Mouse (Mus musculus) frontal cortex, postnatal 25 days (tissue): ENCODE measurements around the gene Fam84b.

Experiments used
- DNase-seq, 2 experiments: peaks; one replicate each; pipeline ENCODE4 v3.0.0; 2022; ENCODE audit warnings: low spot score in 2 of 2

Fam84b gene

GRCm38 (mm10) chr15:60832586-60832985 lies 21.0 kb downstream of the Fam84b start:
- DNase-seq = no peak

- no peak for DNase-seq
Measured at GRCm38 (mm10) chr15:60826226-60826625, 27.4 kb downstream of the Fam84b start.

- peak; percentile 78 to 79 for DNase-seq
Measured at GRCm38 (mm10) chr15:60824751-60825227, 28.8 kb downstream of the Fam84b start.

- no peak for DNase-seq
Measured at GRCm38 (mm10) chr15:60823870-60824709, 29.5 kb downstream of the Fam84b start.

- no peak for DNase-seq
Measured at GRCm38 (mm10) chr15:60823620-60823869, 30.0 kb downstream of the Fam84b start.

- peak; percentile 59 to 67 for DNase-seq
Measured at GRCm38 (mm10) chr15:60822803-60823619, 30.6 kb downstream of the Fam84b start.

GRCm38 (mm10) chr15:60822101-60822802 lies 31.3 kb downstream of the Fam84b start:
- peak in 1 of 2 experiments; percentile 8 for DNase-seq

GRCm38 (mm10) chr15:60818500-60818899 lies 35.1 kb downstream of the Fam84b start:
- DNase-seq = no peak

GRCm38 (mm10) chr15:60816478-60816877 lies 37.1 kb downstream of the Fam84b start:
- no peak for DNase-seq

- no peak for DNase-seq
Measured at GRCm38 (mm10) chr15:60814542-60814941, 39.0 kb downstream of the Fam84b start.

- DNase-seq = no peak
Measured at GRCm38 (mm10) chr15:60793041-60793673, 60.4 kb downstream of the Fam84b start.

GRCm38 (mm10) chr15:60789084-60789483 lies 64.5 kb downstream of the Fam84b start:
- no peak for DNase-seq

- DNase-seq = no peak
Measured at GRCm38 (mm10) chr15:60783761-60784160, 69.8 kb downstream of the Fam84b start.

- DNase-seq = no peak
Measured at GRCm38 (mm10) chr15:60779531-60779973, 74.0 kb downstream of the Fam84b start.

- no peak for DNase-seq
Measured at GRCm38 (mm10) chr15:60779063-60779462, 74.5 kb downstream of the Fam84b start.
